Mouse (Mus musculus) E14TG2a.4 (cell line): ENCODE measurements at regions not wholly inside any gene's neighbourhood (a gene's known extent, or its start where the extent isn't known, plus 50 kb on each side); places are given as distances from the start of the nearest gene placed in this dataset.

Experiments used
- H3K27me3 ChIP-seq: 2 replicates; pipeline ENCODE4 v1.6.1; 2014; ENCODE audit warnings: low read length, control low read depth; ENCODE audit not compliant: insufficient read depth
- H3K36me3 ChIP-seq: 2 replicates; pipeline ENCODE4 v1.6.1; 2014; ENCODE audit warnings: low read length, control low read depth; ENCODE audit not compliant: insufficient read depth
- H3K4me1 ChIP-seq: replicated peaks from 2 replicates; pipeline ENCODE4 v1.6.1; 2014; ENCODE audit warnings: low read depth, low read length, control low read depth
- H3K4me3 ChIP-seq: replicated peaks from 2 replicates; pipeline ENCODE4 v1.5.1; 2014; ENCODE audit warnings: mild to moderate bottlenecking, low read length
- H3K9me3 ChIP-seq: 2 replicates; pipeline ENCODE4 v1.6.1; 2014; ENCODE audit warnings: low read length, control low read depth
- CTCF ChIP-seq: conservative IDR thresholded peaks from 2 replicates; pipeline ENCODE4 v1.5.1; 2014; ENCODE audit warnings: low read length
- NANOG ChIP-seq: IDR thresholded peaks from 2 replicates; pipeline ENCODE4 v1.6.1; 2014; ENCODE audit warnings: borderline replicate concordance, low read length, mixed read lengths
- POU5F1 ChIP-seq: IDR thresholded peaks from 2 replicates; pipeline ENCODE4 v1.6.1; 2014; ENCODE audit warnings: low read length, borderline replicate concordance

GRCm38 (mm10) chr9:31971801-31972628 is 58.8 kb upstream of the Barx2 start:
- Histone ChIP-seq H3K36me3 (no peaks in the 10 kb centered on the region), H3K9me3 (no peaks in the 10 kb centered on the region), H3K4me3 (0 out of 2 replicates have a peak overlapping the region, but pooled peaks have one; percentile 2), H3K27me3 (peaks cover 31% of the 10 kb centered on the region), H3K4me1 (peaks cover 35% of the 10 kb centered on the region)
- no peak for TF ChIP-seq POU5F1
- TF ChIP-seq CTCF, result peak; percentile 68

DNA sequence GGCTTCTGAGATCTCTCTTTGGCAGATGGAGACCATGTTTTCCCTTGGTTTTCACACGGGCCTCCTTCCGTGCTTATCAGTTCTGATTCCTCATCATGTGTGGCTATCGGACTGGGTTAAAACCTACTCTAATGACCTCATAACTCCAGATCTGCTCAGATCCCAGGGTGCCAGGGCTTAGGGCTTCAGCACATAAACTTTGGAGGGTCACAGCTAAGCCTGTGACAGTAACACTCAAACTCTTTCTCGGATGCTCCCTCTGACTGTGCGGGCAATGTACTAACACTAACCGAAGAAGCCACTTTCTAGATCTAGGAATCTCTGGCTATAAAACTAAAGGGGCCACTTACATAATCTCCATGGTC is 59.3 kb upstream of the Barx2 start:
- 0 out of 2 replicates have a peak overlapping the region, but pooled peaks have one; percentile 2 for H3K4me3 ChIP-seq
- H3K4me1 ChIP-seq, result peaks cover 39% of the 10 kb centered on the region
- no peaks in the 10 kb centered on the region for H3K36me3 ChIP-seq
- peaks cover 32% of the 10 kb centered on the region for H3K27me3 ChIP-seq
- H3K9me3 ChIP-seq, result no peaks in the 10 kb centered on the region
- TF ChIP-seq NANOG, result no peak
- no peak for TF ChIP-seq POU5F1
- TF ChIP-seq CTCF, result no peak

GRCm38 (mm10) chr9:31976191-31976590 is 62.9 kb upstream of the Barx2 start:
- Histone ChIP-seq H3K27me3 (peaks cover 40% of the 10 kb centered on the region), H3K9me3 (no peaks in the 10 kb centered on the region), H3K4me3 (no peak overlapping the region), H3K36me3 (no peaks in the 10 kb centered on the region), H3K4me1 (peaks cover 49% of the 10 kb centered on the region)
- TF ChIP-seq CTCF, result no peak
- peak; percentile 98 for TF ChIP-seq NANOG
- no peak for TF ChIP-seq POU5F1

DNA sequence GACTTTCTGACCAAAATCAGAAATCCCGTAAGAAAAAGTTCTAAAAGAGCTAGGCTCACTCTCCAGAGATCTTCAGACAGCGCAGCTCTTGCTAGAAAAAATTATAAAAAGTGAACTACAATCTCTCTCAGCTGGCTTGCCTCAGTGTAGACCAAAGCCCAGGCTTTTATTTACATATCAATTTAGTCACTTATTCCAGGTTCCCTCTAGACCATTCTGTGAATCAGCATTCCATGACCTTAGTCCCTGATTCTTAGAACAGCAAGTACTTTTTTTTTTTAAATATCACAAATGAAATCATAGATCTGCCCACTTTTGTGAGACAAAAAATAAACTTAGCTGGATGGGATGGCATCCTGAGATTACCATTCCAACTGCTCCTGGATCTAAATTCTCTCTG is 64.8 kb upstream of the Barx2 start:
- no peaks in the 10 kb centered on the region for H3K9me3 ChIP-seq
- peaks cover 39% of the 10 kb centered on the region for H3K27me3 ChIP-seq
- peaks cover 33% of the 10 kb centered on the region for H3K4me1 ChIP-seq
- TF ChIP-seq CTCF, result no peak
- TF ChIP-seq NANOG, result no peak
- no peak for TF ChIP-seq POU5F1
- no peaks in the 10 kb centered on the region for H3K36me3 ChIP-seq
- H3K4me3 ChIP-seq, result no peak overlapping the region

DNA sequence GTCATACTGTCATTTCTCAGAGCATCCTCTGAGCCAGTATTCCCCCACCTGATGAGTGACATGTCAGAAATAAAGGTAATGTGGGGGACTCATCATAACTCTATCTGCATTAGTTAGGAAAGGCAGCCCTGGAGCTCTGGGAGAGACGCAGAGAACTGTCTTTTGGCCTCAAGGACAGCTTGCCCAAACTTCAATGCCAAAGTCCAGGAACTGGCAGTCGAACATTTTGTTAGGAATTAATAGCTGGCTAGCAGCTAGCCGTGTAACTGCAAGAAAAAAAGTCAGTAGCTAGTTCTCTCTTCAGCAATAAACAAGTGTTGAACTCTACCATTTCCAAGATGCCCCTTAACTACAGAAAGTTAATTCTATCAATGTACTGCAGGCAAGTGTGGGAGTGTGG is 65.9 kb upstream of the Barx2 start:
- no peaks in the 10 kb centered on the region for H3K9me3 ChIP-seq

GRCm38 (mm10) chr9:31980459-31980858 is 67.2 kb upstream of the Barx2 start:
- no peaks in the 10 kb centered on the region for H3K9me3 ChIP-seq
- no peaks in the 10 kb centered on the region for H3K36me3 ChIP-seq
- peaks cover 29% of the 10 kb centered on the region for H3K4me1 ChIP-seq
- TF ChIP-seq CTCF, result no peak
- TF ChIP-seq NANOG, result no peak
- TF ChIP-seq POU5F1, result no peak
- H3K27me3 ChIP-seq, result peaks cover 29% of the 10 kb centered on the region
- no peak overlapping the region for H3K4me3 ChIP-seq

More for the DNA sequence above, 65.9 kb upstream of the Barx2 start:
- TF ChIP-seq CTCF (no peak), NANOG (no peak), POU5F1 (no peak)
- H3K4me1 ChIP-seq, result peaks cover 33% of the 10 kb centered on the region
- H3K4me3 ChIP-seq, result no peak overlapping the region
- no peaks in the 10 kb centered on the region for H3K36me3 ChIP-seq
- H3K27me3 ChIP-seq, result peaks cover 36% of the 10 kb centered on the region

DNA sequence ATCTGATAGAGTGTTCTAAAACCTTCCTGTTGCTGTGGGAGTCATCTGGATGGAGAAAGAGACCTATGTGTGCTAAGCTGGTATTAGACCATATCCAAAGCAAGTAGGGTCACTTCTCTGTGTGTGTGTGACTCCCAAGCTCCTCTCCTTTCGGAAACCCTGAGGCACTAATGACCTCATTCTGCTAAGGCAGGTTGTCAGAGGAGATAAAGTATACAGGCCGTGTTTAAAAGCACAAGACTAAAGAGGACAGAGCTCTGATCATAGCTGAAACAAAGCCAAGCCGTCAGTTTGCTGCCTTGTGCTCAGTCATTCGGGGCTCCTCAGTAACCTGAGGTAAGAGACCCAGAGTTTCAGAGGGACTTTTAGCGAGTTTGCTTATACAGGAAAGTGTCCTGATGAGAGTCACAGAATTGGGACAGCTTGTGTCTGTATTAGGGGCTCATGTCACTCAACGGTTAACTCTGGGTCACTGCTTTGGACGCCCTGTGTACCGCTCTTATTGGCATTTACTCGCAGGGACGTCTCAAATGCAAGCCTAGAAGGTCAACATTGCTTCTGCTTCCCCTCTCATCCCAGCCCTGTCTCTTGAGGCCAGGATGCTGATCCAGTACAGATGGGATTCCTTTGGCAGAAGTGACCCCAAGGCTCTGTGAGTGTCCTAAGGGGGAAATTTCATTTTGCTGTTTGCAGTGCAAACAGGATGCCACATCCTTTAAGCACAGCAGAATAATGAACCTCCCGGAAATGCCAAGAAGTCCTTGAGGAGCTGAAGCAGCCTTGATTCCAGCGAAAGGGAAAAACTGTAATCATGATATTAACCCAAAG is 70.7 kb upstream of the Barx2 start:
- no peak for TF ChIP-seq NANOG
- TF ChIP-seq POU5F1, result no peak
- TF ChIP-seq CTCF, result no peak
- Histone ChIP-seq H3K4me1 (peaks cover 22% of the 10 kb centered on the region), H3K36me3 (no peaks in the 10 kb centered on the region), H3K27me3 (peaks cover 29% of the 10 kb centered on the region), H3K4me3 (no peak overlapping the region), H3K9me3 (no peaks in the 10 kb centered on the region)

GRCm38 (mm10) chr9:31988826-31989225 is 75.6 kb upstream of the Barx2 start:
- Histone ChIP-seq H3K4me1 (peaks cover 62% of the 10 kb centered on the region), H3K36me3 (no peaks in the 10 kb centered on the region), H3K27me3 (peaks cover 15% of the 10 kb centered on the region), H3K4me3 (peak overlapping the region; percentile 35; the same call in 1 of the 2 replicates), H3K9me3 (no peaks in the 10 kb centered on the region)
- TF ChIP-seq CTCF (no peak), POU5F1 (no peak), NANOG (no peak)
